Mouse (Mus musculus): ENCODE data around the gene Oaz3. TPM values are rescaled to one million over a fixed set of nuclear protein-coding genes. Genes with fewer than 3 reads are reported as not detected.
A peak's percentile ranks its signal among the peaks of the same experiment; 100 is the strongest.

Oaz3 gene
- polyA plus RNA-seq (2015; fragmentation: Nextera tagmentation; extraction: Ambion mirVana), result 1.6 and 1.7 TPM in 2 replicates

DNA sequence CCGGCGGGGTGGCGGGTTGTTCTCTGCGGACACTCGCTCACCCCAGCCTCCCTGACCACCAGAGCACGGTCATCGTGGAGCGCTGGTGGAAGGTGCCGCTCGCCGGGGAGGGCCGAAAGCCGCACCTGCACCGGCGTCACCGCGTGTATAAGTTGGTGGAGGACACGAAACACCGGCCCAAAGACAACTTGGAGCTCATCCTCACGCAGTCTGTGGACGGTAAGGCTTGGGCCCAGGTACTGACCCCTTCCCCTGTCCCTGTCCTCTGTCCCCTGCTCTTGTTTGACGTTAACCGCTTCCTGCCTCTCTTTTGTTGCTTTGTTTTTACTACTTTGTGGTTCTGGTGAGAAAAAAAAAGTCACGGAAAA is at the start of gene Oaz3:
Oaz3 (minus strand) TSS at position 319 of the 368 bp plus-strand sequence.
- 2% methylated on average over 24 of the region's 24 CpGs for WGBS
- peak within 1 kb of the TSS; percentile 96 for H3K9ac ChIP-seq (replicated peaks)

DNA sequence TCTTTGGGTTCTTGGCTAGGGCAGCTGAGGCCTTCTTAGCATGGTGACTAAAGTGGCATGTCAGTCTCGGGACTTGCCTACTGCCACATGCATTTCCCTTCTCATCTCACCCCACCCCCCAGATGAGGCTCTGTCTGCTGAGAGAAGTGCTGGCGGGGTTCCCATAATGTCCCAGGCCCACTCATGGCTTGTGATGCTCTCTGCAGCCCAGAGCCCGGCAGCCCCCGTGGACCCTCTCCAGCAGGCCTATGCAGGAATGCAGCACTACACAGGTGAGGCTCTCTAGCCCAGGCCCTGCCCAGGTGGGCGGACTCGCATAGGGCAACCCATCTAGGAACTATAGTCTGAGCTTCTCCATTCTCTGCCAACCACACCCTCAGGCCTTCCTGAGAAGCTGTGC is 43.9 kb upstream of the Oaz3 start:
- Histone ChIP-seq H3K27ac (replicated peaks) (peak overlapping the region; percentile 29; the same call in 1 of the 2 replicates), H3K4me2 (replicated peaks) (no peak overlapping the region), H3K4me1 (peaks cover 69% of the 10 kb centered on the region), H3K4me3 (no peak overlapping the region), H3K9me3 (no peaks in the 10 kb centered on the region), H3K9ac (replicated peaks) (no peak overlapping the region), H3K27me3 (no peaks in the 10 kb centered on the region), H3K36me3 (peaks cover 68% of the 10 kb centered on the region)
- no peak for ATAC-seq (replicated peaks)
- 72% methylated on average over 6 of the region's 6 CpGs for WGBS

More for the DNA sequence above, at the start of gene Oaz3:
- no peaks in the 10 kb centered on the region for H3K9me3 ChIP-seq
- H3K4me3 ChIP-seq, result peak within 1 kb of the TSS; percentile 60
- H3K27me3 ChIP-seq, result no peaks in the 10 kb centered on the region
- peak within 1 kb of the TSS; percentile 93 for H3K4me2 ChIP-seq (replicated peaks)
- peak within 1 kb of the TSS; percentile 72 for H3K27ac ChIP-seq (replicated peaks)
- H3K36me3 ChIP-seq, result peaks cover 34% of the 10 kb centered on the region
- peaks cover 13% of the 10 kb centered on the region for H3K4me1 ChIP-seq
- ATAC-seq (replicated peaks), result no peak; the same call in 1 of the 2 replicates

GRCm38 (mm10) chr3:94485922-94486321 is 42.2 kb upstream of the Oaz3 start:
- no peak overlapping the region; the same call in 1 of the 2 replicates for H3K4me3 ChIP-seq
- ATAC-seq (replicated peaks), result no peak
- H3K9me3 ChIP-seq, result no peaks in the 10 kb centered on the region
- peak overlapping the region; percentile 93 for H3K27ac ChIP-seq (replicated peaks)
- no peak overlapping the region for H3K9ac ChIP-seq (replicated peaks)
- no peaks in the 10 kb centered on the region for H3K27me3 ChIP-seq
- H3K4me1 ChIP-seq, result peaks cover 81% of the 10 kb centered on the region
- peaks cover 65% of the 10 kb centered on the region for H3K36me3 ChIP-seq
- WGBS, result 30% methylated on average over 7 of the region's 7 CpGs
- H3K4me2 ChIP-seq (replicated peaks), result no peak overlapping the region

DNA sequence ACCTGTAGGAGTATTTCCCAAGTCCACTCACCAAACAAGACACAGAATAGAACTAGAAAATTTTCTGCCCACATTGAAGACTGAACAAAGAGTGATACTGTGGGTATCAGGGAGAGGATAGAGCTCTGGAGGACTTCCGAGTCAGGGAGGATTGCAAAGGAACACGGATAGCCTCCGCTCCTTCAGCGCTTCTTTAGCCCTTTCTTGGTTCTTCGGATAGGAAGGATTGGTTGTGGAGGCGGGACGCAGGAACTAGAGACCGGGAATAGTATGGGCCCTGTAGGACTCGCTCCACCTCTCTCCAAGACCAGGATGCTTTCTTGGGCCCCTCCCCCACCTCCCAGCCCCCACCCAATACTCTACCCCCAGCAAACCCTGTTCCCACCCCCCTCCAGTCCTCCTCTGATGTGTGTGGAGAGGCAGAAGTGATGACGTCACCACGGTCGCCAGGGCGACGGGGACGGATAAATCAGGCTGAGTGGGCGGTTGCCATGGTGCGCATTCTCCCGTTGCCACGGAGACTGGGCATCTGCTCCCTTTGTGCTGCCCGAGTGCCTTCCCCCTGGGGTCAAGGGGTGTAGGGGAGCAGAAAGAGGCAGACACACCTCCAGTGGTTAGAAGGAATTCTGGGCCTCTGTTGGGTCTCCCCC is 40.2 kb upstream of the Oaz3 start:
- peak overlapping the region; percentile 26 for H3K4me3 ChIP-seq
- no peaks in the 10 kb centered on the region for H3K9me3 ChIP-seq
- H3K36me3 ChIP-seq, result peaks cover 47% of the 10 kb centered on the region
- peak; percentile 91 for ATAC-seq (replicated peaks)
- no peak overlapping the region; the same call in 1 of the 2 replicates for H3K9ac ChIP-seq (replicated peaks)
- H3K27ac ChIP-seq (replicated peaks), result peak overlapping the region; percentile 93
- peak overlapping the region; percentile 49 for H3K4me2 ChIP-seq (replicated peaks)
- WGBS, result 4% methylated on average over 20 of the region's 20 CpGs
- no peaks in the 10 kb centered on the region for H3K27me3 ChIP-seq
- peaks cover 88% of the 10 kb centered on the region for H3K4me1 ChIP-seq

GRCm38 (mm10) chr3:94482764-94483385 is 39.2 kb upstream of the Oaz3 start:
- no peak for ATAC-seq (replicated peaks)
- 78% methylated on average over 17 of the region's 17 CpGs for WGBS
- H3K9ac ChIP-seq (replicated peaks), result 0 out of 2 replicates have a peak overlapping the region, but pooled peaks have one; percentile 19

DNA sequence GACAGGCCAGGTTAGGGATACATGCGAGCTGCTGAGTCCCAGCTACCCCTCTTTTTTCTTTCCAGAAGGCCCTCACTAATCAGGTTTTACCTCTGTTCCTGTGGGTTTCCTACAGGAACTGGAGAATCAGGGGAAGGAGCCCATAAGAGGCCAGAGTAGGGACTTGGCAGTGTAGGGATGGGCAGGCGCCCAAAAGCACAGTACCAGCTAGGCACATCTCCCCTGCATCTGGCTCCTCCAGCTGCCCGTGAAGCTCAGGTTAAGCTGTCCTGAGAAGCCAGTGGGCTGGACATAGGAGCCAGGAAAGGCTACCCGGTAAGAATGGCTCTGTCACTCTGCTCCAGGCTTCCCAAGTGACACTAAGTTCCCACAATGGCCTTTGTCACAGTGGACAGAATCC is 37.7 kb upstream of the Oaz3 start:
- H3K27me3 ChIP-seq, result no peaks in the 10 kb centered on the region
- peak overlapping the region; percentile 93 for H3K27ac ChIP-seq (replicated peaks)
- 0 out of 2 replicates have a peak overlapping the region, but pooled peaks have one; percentile 19 for H3K9ac ChIP-seq (replicated peaks)
- no peaks in the 10 kb centered on the region for H3K9me3 ChIP-seq
- no peak for ATAC-seq (replicated peaks)
- no peak overlapping the region for H3K4me3 ChIP-seq
- H3K36me3 ChIP-seq, result peaks cover 25% of the 10 kb centered on the region
- WGBS, result 68% methylated on average over 4 of the region's 4 CpGs
- H3K4me2 ChIP-seq (replicated peaks), result peak overlapping the region; percentile 86; the same call in 1 of the 2 replicates
- peaks cover 83% of the 10 kb centered on the region for H3K4me1 ChIP-seq

More at GRCm38 (mm10) chr3:94482764-94483385, 39.2 kb upstream of the Oaz3 start:
- Histone ChIP-seq H3K4me1 (peaks cover 87% of the 10 kb centered on the region), H3K27ac (replicated peaks) (peak overlapping the region; percentile 93), H3K4me3 (no peak overlapping the region), H3K27me3 (no peaks in the 10 kb centered on the region), H3K4me2 (replicated peaks) (peak overlapping the region; percentile 49; the same call in 1 of the 2 replicates), H3K9me3 (no peaks in the 10 kb centered on the region), H3K36me3 (peaks cover 38% of the 10 kb centered on the region)

DNA sequence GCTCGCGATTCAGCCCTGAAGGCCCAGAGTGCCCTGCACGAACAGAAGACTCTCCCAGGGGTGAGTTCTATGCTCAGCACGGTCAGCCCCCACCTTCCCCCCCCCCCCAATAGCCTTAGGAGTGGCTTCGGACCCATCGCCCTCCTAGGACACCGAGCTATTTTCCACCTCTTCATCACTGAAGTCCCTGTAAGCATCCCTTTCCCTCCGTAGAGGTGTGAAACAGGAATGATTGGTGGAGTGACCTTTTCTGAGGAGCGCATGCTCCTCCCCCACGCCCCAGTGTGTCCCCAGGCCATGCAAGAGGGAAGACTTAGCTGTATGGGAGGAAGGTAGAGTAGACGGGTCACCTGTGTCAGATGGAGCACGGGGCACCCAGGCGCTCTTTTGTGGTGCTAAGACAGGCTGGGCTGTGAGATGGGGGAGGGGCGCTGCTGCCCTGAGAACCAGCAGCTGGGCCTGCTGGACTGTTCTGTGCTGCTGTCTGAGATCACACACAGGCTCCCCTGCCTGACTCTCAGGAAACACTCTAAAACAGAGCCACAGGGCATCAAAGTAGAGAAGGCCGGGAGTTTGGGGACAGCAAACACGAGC is 36.7 kb upstream of the Oaz3 start, which contains the start of gene Riiad1:
Riiad1 (minus strand) TSS at position 51 of the 594 bp plus-strand sequence.
- no peak for ATAC-seq (replicated peaks)
- Histone ChIP-seq H3K9ac (replicated peaks) (peak within 1 kb of the TSS; percentile 86), H3K4me2 (replicated peaks) (peak within 1 kb of the TSS; percentile 86), H3K36me3 (peaks cover 15% of the 10 kb centered on the region), H3K4me3 (peak within 1 kb of the TSS; percentile 69), H3K27ac (replicated peaks) (peak within 1 kb of the TSS; percentile 95), H3K27me3 (no peaks in the 10 kb centered on the region), H3K9me3 (no peaks in the 10 kb centered on the region), H3K4me1 (peaks cover 73% of the 10 kb centered on the region)
- 16% methylated on average over 16 of the region's 16 CpGs for WGBS

DNA sequence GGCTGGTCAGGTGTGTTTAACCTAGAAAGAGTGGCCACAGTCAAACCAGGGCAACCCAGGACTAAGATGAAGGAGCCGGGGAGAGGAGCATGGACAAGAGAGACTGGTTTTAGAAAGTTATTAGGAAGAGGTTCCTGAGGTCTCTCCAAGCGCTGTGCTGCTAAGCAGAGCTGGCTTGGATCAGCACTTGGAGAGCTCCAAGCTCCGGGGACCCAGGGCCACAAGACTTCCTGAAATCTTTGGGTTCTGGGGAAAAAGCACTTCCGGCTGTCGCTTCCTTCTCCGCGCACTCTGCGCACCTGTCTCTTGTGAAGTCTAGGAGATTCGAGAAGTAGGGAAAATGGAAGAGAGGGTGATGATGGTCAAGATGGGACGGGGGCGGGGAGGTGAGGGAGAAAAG is 35.8 kb upstream of the Oaz3 start:
- Histone ChIP-seq H3K9ac (replicated peaks) (peak overlapping the region; percentile 86), H3K36me3 (peaks cover 14% of the 10 kb centered on the region), H3K27me3 (no peaks in the 10 kb centered on the region), H3K4me1 (peaks cover 65% of the 10 kb centered on the region), H3K9me3 (no peaks in the 10 kb centered on the region), H3K4me3 (peak overlapping the region; percentile 69), H3K27ac (replicated peaks) (0 out of 2 replicates have a peak overlapping the region, but pooled peaks have one; percentile 95), H3K4me2 (replicated peaks) (peak overlapping the region; percentile 86)
- no peak for ATAC-seq (replicated peaks)
- WGBS, result 20% methylated on average over 11 of the region's 11 CpGs

- peak overlapping the region; percentile 69 for H3K4me3 ChIP-seq
- peak overlapping the region; percentile 86 for H3K4me2 ChIP-seq (replicated peaks)
- peak overlapping the region; percentile 86 for H3K9ac ChIP-seq (replicated peaks)
- H3K36me3 ChIP-seq, result peaks cover 14% of the 10 kb centered on the region
- peak overlapping the region; percentile 95 for H3K27ac ChIP-seq (replicated peaks)
- 4% methylated on average over 9 of the region's 9 CpGs for WGBS
- no peaks in the 10 kb centered on the region for H3K27me3 ChIP-seq
- ATAC-seq (replicated peaks), result no peak; the same call in 1 of the 2 replicates
- H3K9me3 ChIP-seq, result no peaks in the 10 kb centered on the region
- H3K4me1 ChIP-seq, result peaks cover 56% of the 10 kb centered on the region
Measured at GRCm38 (mm10) chr3:94478591-94479169, 35.0 kb upstream of the Oaz3 start.

DNA sequence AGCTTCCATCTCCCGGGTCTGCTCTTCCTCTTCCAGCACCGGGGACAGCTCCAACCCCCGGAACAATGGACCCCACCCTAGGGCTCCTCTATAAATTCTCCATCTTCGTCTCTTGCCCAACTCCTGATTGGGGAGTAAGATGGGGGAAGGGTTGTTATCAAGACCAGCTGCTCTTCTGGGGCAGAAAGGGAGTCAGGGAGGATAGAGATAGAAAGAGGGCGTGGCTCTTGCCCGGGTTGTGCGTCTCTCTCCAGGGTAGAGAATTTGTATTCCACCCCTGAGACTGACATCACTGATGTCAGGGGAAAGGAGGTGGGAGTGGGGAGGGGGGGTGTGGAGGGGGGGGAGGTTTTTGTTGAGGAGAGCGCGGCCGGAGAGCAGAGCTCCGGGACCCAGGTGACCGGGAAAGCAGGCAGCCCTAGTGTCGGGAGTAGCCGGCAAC is 34.3 kb upstream of the Oaz3 start, which contains the start of gene Celf3:
Celf3 (plus strand) TSS at position 315 of the 442 bp plus-strand sequence.
- Histone ChIP-seq H3K4me1 (peaks cover 52% of the 10 kb centered on the region), H3K27me3 (no peaks in the 10 kb centered on the region), H3K9me3 (no peaks in the 10 kb centered on the region), H3K4me3 (peak within 1 kb of the TSS; percentile 69), H3K9ac (replicated peaks) (peak within 1 kb of the TSS; percentile 86), H3K4me2 (replicated peaks) (peak within 1 kb of the TSS; percentile 86), H3K36me3 (peaks cover 14% of the 10 kb centered on the region), H3K27ac (replicated peaks) (peak within 1 kb of the TSS; percentile 95)
- ATAC-seq (replicated peaks), result peak; percentile 95
- WGBS, result under 1% methylated on average over 14 of the region's 14 CpGs

- peak; percentile 19 for ATAC-seq (replicated peaks)
- Histone ChIP-seq H3K36me3 (peaks cover 11% of the 10 kb centered on the region), H3K27me3 (no peaks in the 10 kb centered on the region), H3K9me3 (no peaks in the 10 kb centered on the region), H3K27ac (replicated peaks) (peak overlapping the region; percentile 95), H3K4me3 (peak overlapping the region; percentile 69), H3K4me2 (replicated peaks) (peak overlapping the region; percentile 86), H3K4me1 (peaks cover 52% of the 10 kb centered on the region), H3K9ac (replicated peaks) (peak overlapping the region; percentile 86)
- 13% methylated on average over 4 of the region's 4 CpGs for WGBS
Measured at GRCm38 (mm10) chr3:94477444-94477843, 33.7 kb upstream of the Oaz3 start.

Measured in forebrain, embryonic 15.5 days (tissue).